Mouse (Mus musculus) frontal cortex, postnatal 36 days (tissue): ENCODE measurements around the gene Cc2d1a.

Experiments
- DNase-seq, 2 experiments: peaks; one replicate each; pipeline ENCODE4 v3.0.0; 2022; ENCODE audit warnings: low spot score in 2 of 2

Gene Cc2d1a

GRCm38 (mm10) chr8:84177405-84177804 is 29.7 kb upstream of the Cc2d1a start:
- DNase-seq = no peak

GRCm38 (mm10) chr8:84176560-84176959 is 28.8 kb upstream of the Cc2d1a start:
- no peak for DNase-seq

- DNase-seq = no peak
These were observed 26.1 kb upstream of the Cc2d1a start for GRCm38 (mm10) chr8:84173861-84174260.

GRCm38 (mm10) chr8:84170096-84170495 is 22.4 kb upstream of the Cc2d1a start:
- no peak for DNase-seq

GRCm38 (mm10) chr8:84167696-84168095 is 20.0 kb upstream of the Cc2d1a start:
- DNase-seq = no peak

- no peak for DNase-seq
These were observed 9.9 kb upstream of the Cc2d1a start for GRCm38 (mm10) chr8:84157620-84158019.

GRCm38 (mm10) chr8:84149181-84149580 is 1.4 kb upstream of the Cc2d1a start:
- DNase-seq = no peak

GRCm38 (mm10) chr8:84148531-84148850 is 755 bp upstream of the Cc2d1a start:
- no peak for DNase-seq

GRCm38 (mm10) chr8:84147324-84147766 is 391 bp downstream of the Cc2d1a start:
- DNase-seq = no peak

GRCm38 (mm10) chr8:84144636-84145245 is 3.0 kb downstream of the Cc2d1a start:
- no peak for DNase-seq

GRCm38 (mm10) chr8:84140838-84141237 is 6.9 kb downstream of the Cc2d1a start:
- DNase-seq = no peak

GRCm38 (mm10) chr8:84137848-84138247 is 9.9 kb downstream of the Cc2d1a start:
- DNase-seq = no peak

GRCm38 (mm10) chr8:84132225-84132624 is 15.5 kb downstream of the Cc2d1a start:
- no peak for DNase-seq

GRCm38 (mm10) chr8:84130806-84131205 is 16.9 kb downstream of the Cc2d1a start:
- DNase-seq = no peak

GRCm38 (mm10) chr8:84128277-84128676 is 19.5 kb downstream of the Cc2d1a start:
- DNase-seq = no peak

GRCm38 (mm10) chr8:84127202-84127901 is 20.4 kb downstream of the Cc2d1a start:
- DNase-seq = no peak

GRCm38 (mm10) chr8:84126742-84127141 is 21.0 kb downstream of the Cc2d1a start:
- no peak for DNase-seq

GRCm38 (mm10) chr8:84125656-84126055 is 22.1 kb downstream of the Cc2d1a start, which contains the start of gene Podnl1:
Podnl1 (plus strand) TSS chr8:84125989.
- DNase-seq = no peak

- DNase-seq = no peak
These were observed 25.6 kb downstream of the Cc2d1a start for GRCm38 (mm10) chr8:84122151-84122550.

- no peak for DNase-seq
These were observed 32.1 kb downstream of the Cc2d1a start for GRCm38 (mm10) chr8:84115646-84116045.

GRCm38 (mm10) chr8:84106216-84107040 is 41.3 kb downstream of the Cc2d1a start:
- DNase-seq = no peak

- peak in 1 of 2 experiments; percentile 3 for DNase-seq
These were observed 42.1 kb downstream of the Cc2d1a start for GRCm38 (mm10) chr8:84105676-84106075.
